Mouse (Mus musculus): ENCODE results near the gene Fam102b.

The Fam102b gene

DNA sequence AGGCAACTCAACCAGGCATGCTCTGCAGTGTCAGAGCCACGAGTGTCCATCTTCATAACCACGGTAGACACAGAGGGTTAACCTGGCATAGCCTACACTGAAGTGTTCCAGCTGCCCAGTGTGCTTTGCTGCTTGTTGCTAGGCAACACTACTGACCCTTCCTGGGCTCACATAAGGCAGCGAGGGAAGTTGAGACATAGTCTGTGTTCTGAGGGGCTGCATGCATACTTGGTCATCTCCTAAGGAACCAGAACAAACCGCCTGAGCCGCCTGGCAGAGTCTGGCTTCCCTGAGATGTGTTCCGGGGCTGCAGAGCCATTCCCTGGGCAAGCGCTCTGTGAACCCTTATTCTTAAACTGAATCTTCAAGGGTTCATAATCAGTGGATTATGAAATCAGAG, 66.2 kb downstream of the Fam102b start:
- DNase-seq (ENCODE audit: low spot score) = no peak

GRCm38 (mm10) chr3:108959680-108960295, 67.6 kb downstream of the Fam102b start:
- no peak for DNase-seq (ENCODE audit: low spot score)

DNA sequence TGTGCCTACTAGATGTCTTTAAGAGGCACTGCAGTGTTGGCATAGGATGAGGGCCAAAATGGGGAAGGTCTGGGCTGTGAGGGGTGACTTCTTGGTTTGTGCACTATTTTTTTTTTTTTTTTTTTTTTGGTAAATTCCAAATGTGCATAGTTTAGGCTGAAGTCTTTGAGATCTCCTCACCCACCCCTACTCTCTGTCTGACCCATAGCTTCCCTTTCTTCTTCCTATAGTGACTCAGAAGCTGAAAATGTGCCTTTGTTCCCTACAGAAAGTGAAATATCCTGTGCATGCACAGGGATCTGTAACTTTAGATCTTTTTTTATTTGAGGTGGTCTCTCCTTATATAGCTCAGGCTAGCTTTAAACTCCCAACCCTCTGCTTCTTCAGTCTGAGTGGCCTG, 69.4 kb downstream of the Fam102b start:
- no peak for DNase-seq (ENCODE audit: low spot score)

GRCm38 (mm10) chr3:108940996-108941395, 86.4 kb downstream of the Fam102b start:
- DNase-seq (ENCODE audit: low spot score) = no peak

- no peak for DNase-seq (ENCODE audit: low spot score)
Observed at GRCm38 (mm10) chr3:108940001-108940633, 87.3 kb downstream of the Fam102b start, which contains the start of gene Gm9857. Gene Gm9857, minus strand, starts transcription at chr3:108940445.

GRCm38 (mm10) chr3:108939573-108939972, 87.8 kb downstream of the Fam102b start, which contains the start of gene Henmt1:
Gene Henmt1, plus strand, starts transcription at chr3:108939873.
- DNase-seq (ENCODE audit: low spot score) = no peak

DNA sequence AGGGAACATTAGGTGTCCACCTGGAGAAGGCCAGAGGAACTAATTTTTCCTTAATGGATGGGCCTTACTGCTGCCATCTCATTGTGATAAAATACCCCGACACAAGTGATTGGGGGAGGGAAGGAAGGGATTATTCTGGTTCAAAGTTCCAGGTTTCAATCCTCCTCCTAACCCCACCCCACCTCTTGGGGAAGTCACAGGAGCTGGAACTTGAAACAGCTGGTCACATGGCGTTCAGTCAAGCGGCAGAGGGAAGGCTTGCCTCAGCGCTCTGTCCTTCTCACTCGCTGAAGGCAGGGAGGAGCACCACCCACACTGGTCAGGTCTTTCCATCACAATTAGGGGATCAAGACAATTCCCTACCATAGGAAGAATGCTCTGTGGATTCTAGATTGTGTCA, 88.7 kb downstream of the Fam102b start:
- no peak for DNase-seq (ENCODE audit: low spot score)

DNA sequence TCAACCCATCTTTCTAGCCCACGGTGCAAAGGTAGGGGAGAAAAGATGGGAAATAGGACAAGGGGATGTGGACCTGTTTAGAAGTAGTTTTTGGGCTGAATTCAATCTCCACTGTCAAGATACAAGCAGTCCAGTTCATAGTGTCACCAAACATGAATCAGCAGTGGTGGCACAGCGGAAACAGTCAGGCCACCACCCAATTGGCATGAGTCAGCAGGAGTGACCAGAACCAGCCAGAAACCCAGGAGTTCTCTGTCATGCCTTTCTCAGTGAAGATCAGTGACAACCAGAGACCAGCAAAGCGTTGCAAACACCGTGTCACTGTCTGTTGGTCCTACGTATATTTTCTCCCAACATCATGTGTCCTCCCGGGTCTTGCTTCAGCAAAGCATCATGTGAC, 93.8 kb downstream of the Fam102b start:
- no peak for DNase-seq (ENCODE audit: low spot score)

DNA sequence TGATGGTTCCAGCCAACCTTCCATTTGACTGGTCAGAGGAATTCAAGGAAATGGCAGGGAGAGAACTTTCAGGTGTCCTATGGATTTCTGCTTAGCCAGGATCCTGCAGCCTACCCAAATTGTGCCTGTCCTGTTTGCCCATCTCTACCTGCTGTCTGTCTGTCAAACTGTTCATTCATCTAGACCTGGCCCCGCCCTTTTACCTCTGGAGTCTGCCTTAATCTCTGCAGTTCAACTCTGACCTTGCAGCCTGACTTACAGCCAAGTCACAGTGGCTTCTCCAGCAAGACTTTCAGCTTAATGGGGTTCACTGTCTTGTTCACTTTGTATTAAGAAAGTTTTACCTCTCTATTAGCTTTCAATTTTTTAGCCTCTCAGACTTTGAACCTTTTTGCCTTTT, 101.1 kb downstream of the Fam102b start:
- no peak for DNase-seq (ENCODE audit: low spot score)

DNA sequence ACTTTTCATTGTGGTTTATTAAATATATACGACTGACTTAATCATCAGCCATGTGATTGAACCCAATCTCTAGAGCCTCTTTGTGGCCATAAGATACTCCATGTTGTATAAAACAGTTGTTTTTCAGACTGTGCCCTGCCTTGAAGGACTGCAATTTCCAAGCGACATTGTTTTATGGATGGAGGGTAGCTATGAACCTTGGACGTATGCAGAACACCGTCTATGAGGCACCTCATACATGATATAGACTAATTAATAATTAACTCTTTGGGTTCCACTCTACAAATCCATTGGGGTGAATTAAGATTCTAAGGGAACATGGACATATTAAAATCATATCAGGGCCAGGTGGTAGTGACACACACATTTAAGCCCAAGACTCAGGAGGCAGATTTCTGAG, 101.7 kb downstream of the Fam102b start:
- no peak for DNase-seq (ENCODE audit: low spot score)

GRCm38 (mm10) chr3:108921822-108922221, 105.6 kb downstream of the Fam102b start:
- DNase-seq (ENCODE audit: low spot score) = no peak
